Mouse (Mus musculus) megakaryocyte, adult 5-6 weeks (primary cell): Measurements from ENCODE around the gene Zbtb25. TPM values are rescaled to one million over a fixed set of nuclear protein-coding genes. Genes with fewer than 3 reads are reported as not detected.

Source experiments
- ATAC-seq: 2 replicates; pipeline ENCODE4 v1.8.0; 2016; ENCODE audit warnings: mild to moderate bottlenecking, inconsistent platforms; ENCODE audit not compliant: poor library complexity, severe bottlenecking
- total RNA-seq, 2 experiments: library from RNA; stranded (forward) in 1 of 2; stranded (reverse) in 1 of 2; fragments of 153-499, 151-499 nt in 1 of 2; fragments of 221-1000, 200-1000 nt in 1 of 2; gene quantifications; 2 replicates each; pipeline versions ENCODE4 v1.2.3 to v1.2.4; 2015 to 2017

Gene Zbtb25
- total RNA-seq, 2 experiments from 2014 or later: 7.2 to 13.5 TPM

DNA sequence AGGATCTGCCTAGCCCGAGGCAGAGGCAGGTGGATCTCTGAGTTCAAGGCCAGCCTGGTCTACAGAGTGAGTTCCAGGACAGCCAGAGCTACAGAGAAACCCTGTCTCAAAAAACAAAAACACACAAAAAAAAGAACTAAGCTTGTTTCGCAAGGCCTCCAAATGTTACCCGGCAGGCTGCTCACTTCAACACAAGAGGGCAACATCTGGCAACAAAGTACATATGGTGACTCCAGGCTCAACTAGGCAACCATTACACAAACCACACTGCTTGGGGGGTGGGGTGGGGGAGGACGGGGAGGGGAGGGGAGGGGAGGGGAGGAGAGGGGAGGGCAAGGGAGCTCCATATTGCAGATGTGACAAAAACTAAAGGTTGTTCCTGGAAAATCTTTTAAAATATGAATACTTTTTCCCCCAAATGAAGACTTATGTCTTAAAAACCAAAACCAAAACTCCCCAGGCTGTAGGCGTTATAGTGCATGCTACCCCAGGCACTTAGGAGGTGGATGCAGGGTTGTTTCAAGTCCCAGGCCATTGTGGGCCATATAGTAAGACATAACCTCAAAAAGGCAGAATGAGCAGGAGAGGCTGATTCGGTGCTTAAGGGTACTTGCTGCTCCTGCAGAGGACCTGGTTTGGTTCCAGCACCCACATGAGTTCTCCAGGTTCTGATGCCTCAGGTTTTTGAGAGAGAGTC, 23.5 kb downstream of the Zbtb25 start:
- peak; percentile 90 for ATAC-seq

- ATAC-seq: peak; percentile 82
Observed at GRCm38 (mm10) chr12:76341080-76341479, 28.3 kb downstream of the Zbtb25 start.

DNA sequence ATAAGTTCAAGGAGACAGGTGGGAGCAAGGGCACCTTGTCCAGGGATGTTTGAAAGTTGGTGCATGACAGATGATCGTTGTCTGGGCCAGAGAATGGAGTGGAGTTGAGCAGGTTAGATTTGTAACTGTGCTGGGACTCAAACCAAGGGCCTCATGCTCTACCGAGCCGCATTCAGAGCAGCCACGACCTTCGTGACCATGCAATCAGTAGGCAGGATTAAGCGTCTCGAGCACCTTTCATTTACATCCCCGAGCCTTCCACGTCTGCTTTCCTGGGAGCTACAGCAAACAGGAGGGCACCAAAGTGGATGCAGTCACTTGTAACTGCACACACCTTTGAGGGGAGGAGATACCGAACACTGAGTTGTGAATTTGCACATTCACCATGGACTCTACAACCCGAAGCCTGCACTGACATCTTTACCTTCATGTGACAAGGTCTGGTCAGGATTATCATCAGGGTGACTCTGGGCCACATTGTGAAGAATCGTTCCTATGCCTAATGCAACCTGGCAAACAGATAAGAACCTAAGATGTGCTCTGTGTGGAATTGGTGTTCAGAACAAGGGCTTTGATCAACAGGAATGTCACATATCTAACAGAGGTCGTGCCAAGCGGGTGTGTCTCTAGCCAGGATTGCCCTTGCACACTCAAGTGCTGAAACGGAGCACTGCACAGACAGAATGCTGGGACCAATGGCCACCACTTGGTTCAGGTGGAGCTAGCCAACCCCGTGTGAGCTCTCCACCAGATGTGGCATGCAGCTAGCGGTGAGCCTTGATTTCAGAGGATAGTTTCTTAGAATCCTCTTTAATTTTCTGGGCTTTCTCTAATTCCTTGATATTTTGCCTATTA, 33.1 kb downstream of the Zbtb25 start:
- ATAC-seq: no peak

DNA sequence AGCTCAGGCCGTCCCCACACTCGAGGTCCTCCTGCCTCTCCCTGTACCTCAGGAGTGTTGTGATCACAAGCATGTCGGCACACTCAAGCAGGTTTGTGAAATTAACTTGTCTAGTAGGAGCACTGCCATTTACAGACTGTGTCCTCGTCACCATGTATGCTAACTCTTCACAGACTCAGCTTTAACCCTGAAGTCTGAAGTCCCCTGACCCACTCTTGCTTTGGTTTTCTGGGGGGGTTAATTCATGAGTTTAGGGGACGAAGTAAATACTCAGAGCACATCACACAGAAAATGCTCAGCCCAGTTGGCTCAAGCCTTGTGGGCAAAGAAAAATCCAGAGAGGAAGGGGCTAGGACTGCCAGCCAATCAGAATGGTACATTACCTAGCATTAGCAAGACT, 33.8 kb downstream of the Zbtb25 start:
- no peak for ATAC-seq

DNA sequence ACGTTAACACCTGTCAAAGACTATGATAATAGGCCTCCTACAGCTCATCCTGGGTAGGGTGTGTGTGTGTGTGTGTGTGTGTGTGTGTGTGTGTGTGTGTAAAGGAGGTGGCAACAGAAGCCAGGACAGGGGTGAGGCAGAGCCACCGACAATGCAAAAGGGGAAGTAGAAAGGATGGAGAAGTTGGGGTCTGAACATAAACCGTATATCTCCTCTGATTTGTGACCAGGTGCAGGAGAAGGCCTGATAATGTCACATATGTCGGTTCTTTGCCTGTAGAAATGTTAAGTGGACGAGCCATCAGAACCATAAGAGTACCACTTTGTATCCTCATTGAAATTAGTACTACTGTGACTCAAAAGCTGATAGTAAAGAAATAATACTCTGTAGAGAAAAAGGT, 35.7 kb downstream of the Zbtb25 start:
- no peak for ATAC-seq

DNA sequence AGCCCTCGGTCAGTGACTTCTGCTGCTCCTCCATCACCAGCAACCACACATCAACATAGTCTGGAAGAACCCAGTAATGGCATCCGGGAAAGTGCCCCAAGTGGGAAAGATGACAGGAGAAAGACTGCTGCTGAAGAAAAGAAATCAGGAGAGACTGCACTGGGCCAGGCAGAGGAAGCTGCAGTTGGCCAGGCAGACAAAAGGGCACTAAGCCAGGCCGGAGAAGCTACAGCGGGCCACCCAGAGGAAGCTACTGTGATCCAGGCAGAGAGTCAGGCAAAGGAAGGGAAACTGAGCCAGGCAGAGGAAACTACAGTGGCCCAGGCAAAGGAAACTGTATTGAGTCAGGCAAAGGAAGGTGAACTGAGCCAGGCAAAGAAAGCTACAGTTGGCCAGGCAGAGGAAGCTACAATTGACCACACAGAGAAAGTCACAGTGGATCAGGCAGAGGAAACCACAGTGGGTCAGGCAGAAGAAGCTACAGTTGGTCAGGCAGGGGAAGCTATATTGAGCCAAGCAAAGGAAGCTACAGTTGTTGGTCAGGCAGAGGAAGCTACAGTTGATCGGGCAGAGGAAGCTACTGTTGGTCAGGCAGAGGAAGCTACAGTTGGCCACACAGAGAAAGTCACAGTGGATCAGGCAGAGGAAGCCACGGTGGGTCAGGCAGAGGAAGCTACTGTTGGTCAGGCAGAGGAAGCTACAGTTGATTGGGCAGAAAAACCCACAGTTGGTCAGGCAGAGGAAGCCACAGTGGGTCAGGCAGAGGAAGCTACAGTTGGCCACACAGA, 40.6 kb downstream of the Zbtb25 start:
- ATAC-seq: peak; percentile 65

DNA sequence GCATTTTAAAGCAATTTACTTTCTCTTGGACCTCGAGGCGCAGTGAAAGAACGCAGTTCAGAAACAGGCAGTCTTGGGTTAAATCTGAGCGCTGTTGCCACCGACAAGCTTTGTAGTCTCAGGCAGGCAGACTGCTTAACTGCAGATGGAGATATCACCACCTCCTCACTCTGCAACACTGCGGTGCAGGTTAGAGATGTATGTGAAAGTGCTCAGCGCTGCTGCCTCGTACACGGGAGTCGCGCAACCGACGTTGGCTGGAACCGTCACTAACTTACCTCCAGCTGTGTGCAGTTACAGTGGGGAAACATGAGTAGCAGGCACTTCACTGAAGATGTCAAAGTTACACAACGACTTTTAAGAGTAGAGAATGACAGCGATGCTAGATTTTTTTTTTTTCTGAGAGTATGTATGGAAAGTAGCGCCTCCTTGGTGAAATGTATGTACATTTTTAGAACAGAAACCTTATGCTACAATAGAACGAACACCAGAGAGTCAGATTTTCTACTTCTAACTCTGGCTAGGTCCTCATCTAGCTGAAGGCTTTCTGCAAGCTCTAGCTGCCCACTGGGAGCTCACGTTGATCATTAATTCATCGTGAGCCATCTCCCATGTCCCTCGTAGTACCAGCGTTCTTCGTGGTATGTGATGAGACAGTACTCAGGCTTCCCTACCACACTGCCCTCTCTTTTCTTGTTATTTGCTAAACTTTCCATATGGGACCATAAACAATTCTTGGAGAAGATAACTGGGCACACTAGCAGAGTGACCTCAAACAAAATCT, 42.8 kb downstream of the Zbtb25 start:
- ATAC-seq: no peak

- peak; percentile 61 for ATAC-seq
Observed at GRCm38 (mm10) chr12:76324679-76325431, 44.5 kb downstream of the Zbtb25 start, which contains the start of gene Akap5. Gene Akap5, plus strand, starts transcription at chr12:76324891.

GRCm38 (mm10) chr12:76318282-76319212, 50.9 kb downstream of the Zbtb25 start:
- ATAC-seq: peak; percentile 95

DNA sequence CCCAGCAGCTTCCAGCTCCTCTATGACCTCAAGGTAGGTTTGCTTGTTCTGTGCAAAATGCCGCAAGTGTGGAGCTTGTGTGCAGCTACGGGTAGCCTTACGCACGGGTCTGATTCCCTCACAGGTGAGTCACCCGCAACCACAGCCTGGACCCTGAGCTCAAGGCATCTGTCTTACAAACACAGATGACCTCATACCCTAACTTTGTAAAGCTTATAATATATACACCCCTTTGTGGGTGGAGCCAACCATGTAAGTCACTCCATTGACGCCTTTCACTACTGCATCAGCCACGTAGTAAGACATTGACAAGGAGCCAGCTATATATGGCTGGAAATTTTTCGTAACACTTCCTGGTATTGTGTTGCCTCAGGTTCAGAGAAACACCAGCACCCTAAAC, 57.5 kb downstream of the Zbtb25 start:
- peak; percentile 82 for ATAC-seq

DNA sequence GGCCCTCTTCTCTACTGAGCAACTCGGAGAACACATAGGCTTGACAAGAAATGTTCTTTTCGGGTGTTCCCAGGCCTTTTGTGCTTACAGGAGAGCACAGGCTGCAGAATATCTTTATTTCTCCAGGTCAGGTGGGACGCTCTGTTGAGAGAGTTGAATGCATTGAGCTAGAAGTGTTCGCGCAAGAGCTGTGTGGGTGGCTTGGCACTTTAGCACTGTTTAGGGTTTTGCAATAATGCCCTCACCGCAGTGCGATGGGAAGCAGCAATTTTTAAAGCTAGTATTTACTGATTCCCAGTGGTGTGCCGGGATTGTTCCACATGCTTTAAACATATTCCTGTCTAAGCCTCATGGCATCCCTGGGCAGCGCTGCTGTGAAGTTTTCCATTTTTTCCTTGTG, 58.2 kb downstream of the Zbtb25 start:
- no peak for ATAC-seq

DNA sequence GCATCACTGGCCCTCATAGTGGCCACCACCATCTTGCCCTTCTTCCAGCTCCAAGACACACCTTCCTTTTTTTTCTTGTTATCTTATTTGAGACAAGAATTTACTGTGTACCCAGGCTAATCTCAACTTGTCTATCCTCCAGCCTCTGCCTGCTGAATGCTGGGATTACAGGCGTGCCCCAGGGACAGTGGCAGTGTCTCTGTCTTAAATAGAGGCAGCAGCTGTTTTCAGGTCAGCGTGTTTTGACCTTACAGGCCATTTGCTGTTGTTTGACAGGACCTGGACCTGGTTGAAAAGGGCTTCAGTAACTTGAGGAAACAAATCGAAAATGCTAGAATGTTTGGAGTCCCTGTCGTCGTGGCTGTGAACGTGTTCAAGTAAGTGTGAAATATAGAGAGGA, 58.8 kb downstream of the Zbtb25 start:
- no peak for ATAC-seq

DNA sequence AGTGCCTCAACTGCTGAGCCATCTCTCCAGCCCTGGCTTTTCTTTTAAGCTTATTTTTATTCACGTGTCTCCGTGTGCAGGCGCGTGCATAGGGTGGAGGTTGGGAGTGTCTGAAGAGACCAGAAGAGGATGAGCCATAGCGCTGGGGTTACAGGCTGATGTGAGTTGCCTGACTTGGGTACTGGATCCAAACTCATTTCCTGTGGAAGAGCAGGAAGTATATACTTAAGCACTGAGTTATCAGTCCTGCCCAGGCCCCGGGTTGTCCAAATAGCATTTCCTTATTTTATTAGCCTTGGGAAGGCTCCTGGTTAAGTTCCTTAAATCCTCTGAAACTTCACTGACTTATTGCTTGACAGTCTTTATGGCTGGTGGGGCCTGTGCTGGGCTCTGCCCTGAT, 59.4 kb downstream of the Zbtb25 start:
- no peak for ATAC-seq

GRCm38 (mm10) chr12:76308436-76308835, 61.0 kb downstream of the Zbtb25 start:
- ATAC-seq: no peak

DNA sequence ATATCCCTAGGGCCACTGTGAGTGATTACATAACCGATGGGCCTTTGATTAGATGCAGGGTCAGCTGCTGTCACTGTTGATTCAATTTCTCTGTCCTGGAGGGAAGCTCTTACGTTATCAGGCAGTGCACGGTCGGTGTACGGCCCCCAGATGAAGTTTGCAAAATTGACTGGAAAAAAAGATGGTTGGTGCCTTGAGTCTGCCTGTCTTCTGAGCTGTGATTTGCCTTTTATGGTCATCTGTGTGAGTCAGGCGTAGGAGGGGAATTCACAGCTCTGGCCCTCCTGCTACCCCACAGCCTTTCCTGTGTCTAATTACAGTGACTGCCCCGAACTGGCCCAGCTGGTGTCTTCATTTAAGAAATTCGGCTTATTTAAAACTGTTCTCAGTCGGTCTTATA, 61.4 kb downstream of the Zbtb25 start:
- ATAC-seq: peak; percentile 36; the same call in 1 of the 2 replicates

DNA sequence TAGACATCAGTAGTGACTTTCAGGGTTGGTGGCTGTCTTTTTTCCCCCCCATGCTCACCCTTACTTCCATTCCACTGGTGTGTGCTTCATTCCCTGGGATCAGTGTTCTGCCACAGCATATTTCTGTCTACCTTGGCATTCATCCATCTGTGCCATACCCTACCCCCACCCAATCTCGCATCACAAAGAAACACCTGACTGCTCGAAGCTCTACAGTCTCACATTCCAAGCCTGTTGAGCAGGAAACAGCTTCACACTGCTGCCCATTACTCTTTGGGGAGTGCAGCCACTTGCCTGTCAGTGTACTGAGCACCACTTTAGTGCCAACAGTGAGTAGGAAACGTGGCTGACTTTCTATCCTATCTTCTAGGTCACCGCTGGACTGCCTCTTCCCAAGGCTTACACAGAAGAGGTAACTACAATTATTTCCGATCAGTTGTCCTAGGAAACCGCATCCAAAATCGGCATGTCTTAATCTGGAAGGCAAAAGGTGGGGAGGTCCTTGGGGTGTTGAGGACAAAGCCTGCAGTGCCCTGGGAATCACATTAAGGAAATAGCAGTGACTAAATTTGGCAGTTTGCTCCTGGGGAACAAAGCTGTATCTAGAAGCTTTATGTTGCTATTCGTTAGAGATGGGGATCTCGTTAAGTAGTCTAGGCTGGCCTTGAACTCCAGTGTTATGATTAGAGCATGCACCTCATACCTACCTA, 62.4 kb downstream of the Zbtb25 start:
- no peak for ATAC-seq

GRCm38 (mm10) chr12:76305107-76305506, 64.3 kb downstream of the Zbtb25 start:
- 0 out of 2 replicates have a peak, but pooled peaks have one; percentile 21 for ATAC-seq

DNA sequence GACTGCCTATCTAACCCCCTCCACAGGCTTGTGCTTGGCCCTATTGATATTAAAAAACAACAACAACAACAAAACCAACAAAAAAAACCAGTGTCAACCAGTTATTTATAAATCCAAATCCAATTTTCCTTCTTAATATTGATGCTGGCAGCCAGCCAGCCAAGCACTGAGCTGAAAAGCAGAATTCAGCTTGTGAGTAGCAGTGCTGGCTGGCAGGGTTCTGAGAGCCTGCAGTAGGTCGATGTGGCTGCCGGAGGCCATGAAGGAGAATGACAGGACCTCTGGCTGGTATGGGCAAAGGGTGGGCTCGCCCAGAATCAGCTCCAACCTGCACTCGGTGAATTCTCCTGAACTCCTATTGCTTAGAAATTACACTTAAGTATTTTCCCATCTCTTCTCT, 65.2 kb downstream of the Zbtb25 start:
- ATAC-seq: no peak
